Mouse (Mus musculus) MEL (cell line): Measurements from ENCODE around the gene Nkg7. TPM values are rescaled to one million over a fixed set of nuclear protein-coding genes. Genes with fewer than 3 reads are reported as not detected.

Experiments
- DNase-seq: peaks from one replicate; pipeline ENCODE4 v3.0.0; 2011; ENCODE audit warnings: low read depth, low spot score
- H3K27ac ChIP-seq: 2 replicates; pipeline ENCODE4 v1.5.1; 2012; ENCODE audit warnings: low read depth, mild to moderate bottlenecking, control low read depth, low read length, moderate library complexity; ENCODE audit not compliant: control insufficient read depth
- H3K27me3 ChIP-seq, 2 experiments: fragments of 150-350 bp in 1 of 2; sonication (generic) in 1 of 2; 2 replicates each; pipeline ENCODE4 v1.6.1; 2012; ENCODE audit warnings: low read length in 2 of 2, mild to moderate bottlenecking in 2 of 2, improper control_type of control experiment in 1 of 2, moderate library complexity in 1 of 2; ENCODE audit not compliant: insufficient read depth in 2 of 2, control insufficient read depth in 1 of 2
- H3K36me3 ChIP-seq, 2 experiments: 2 replicates each; pipeline ENCODE4 v1.6.1; 2012 to 2014; ENCODE audit warnings: low read length in 2 of 2, improper control_type of control experiment in 1 of 2, inconsistent platforms in 1 of 2, mild to moderate bottlenecking in 1 of 2; ENCODE audit not compliant: insufficient read depth in 2 of 2, control insufficient read depth in 1 of 2
- H3K4me1 ChIP-seq, 2 experiments: fragments of 150-350 bp in 1 of 2; sonication (generic) in 1 of 2; 2 replicates each; pipeline ENCODE4 v1.6.1; 2012; ENCODE audit warnings: low read length in 2 of 2, improper control_type of control experiment in 1 of 2, mild to moderate bottlenecking in 1 of 2; ENCODE audit not compliant: insufficient read depth in 2 of 2, control insufficient read depth in 1 of 2
- H3K4me3 ChIP-seq, 2 experiments: fragments of 150-350 bp in 1 of 2; sonication (generic) in 1 of 2; 2 replicates each; pipeline ENCODE4 v1.5.1; 2012; ENCODE audit warnings: low read depth in 2 of 2, low read length in 2 of 2, mild to moderate bottlenecking in 2 of 2, moderate library complexity in 2 of 2, control low read depth in 1 of 2, improper control_type of control experiment in 1 of 2; ENCODE audit not compliant: control insufficient read depth in 1 of 2, insufficient read depth in 1 of 2
- H3K79me2 ChIP-seq: 2 replicates; pipeline ENCODE4 v1.6.1; 2012; ENCODE audit warnings: mild to moderate bottlenecking, low read length, moderate library complexity; ENCODE audit not compliant: control insufficient read depth, poor library complexity, insufficient read depth
- H3K9ac ChIP-seq: 2 replicates; pipeline ENCODE4 v1.6.1; 2012; ENCODE audit warnings: low read depth, mild to moderate bottlenecking, control low read depth, low read length, moderate library complexity; ENCODE audit not compliant: control insufficient read depth, poor library complexity, severe bottlenecking
- H3K9me3 ChIP-seq: fragments of 150-350 bp; sonication (generic); replicated peaks from 2 replicates; pipeline ENCODE4 v1.6.1; 2012; ENCODE audit warnings: mild to moderate bottlenecking, low read length, improper control_type of control experiment, moderate library complexity; ENCODE audit not compliant: insufficient read depth
- E2F4 ChIP-seq: IDR thresholded peaks from 2 replicates; pipeline ENCODE4 v1.6.1; 2011; ENCODE audit warnings: low read depth, low read length, improper control_type of control experiment, borderline replicate concordance
- EP300 ChIP-seq, 2 experiments: IDR thresholded peaks; 2 replicates each; pipeline ENCODE4 v1.6.1; 2011; ENCODE audit warnings: improper control_type of control experiment in 2 of 2, low read length in 2 of 2, low read depth in 1 of 2, mild to moderate bottlenecking in 1 of 2
- ETS1 ChIP-seq: IDR thresholded peaks from 2 replicates; pipeline ENCODE4 v1.6.1; 2012; ENCODE audit warnings: low read depth, mild to moderate bottlenecking, inconsistent platforms, low read length, improper control_type of control experiment, moderate library complexity
- GATA1 ChIP-seq: IDR thresholded peaks from 2 replicates; pipeline ENCODE4 v1.6.1; 2011; ENCODE audit warnings: low read depth, low read length, improper control_type of control experiment
- HCFC1 ChIP-seq: IDR thresholded peaks from 2 replicates; pipeline ENCODE4 v1.6.1; 2012; ENCODE audit warnings: low read depth, mild to moderate bottlenecking, inconsistent platforms, low read length, improper control_type of control experiment, moderate library complexity
- MXI1 ChIP-seq: IDR thresholded peaks from 2 replicates; pipeline ENCODE4 v1.6.1; 2011; ENCODE audit warnings: mild to moderate bottlenecking, low read depth, low read length, improper control_type of control experiment
- NELFE ChIP-seq: IDR thresholded peaks from 2 replicates; pipeline ENCODE4 v1.6.1; 2011; ENCODE audit warnings: low read depth, low read length, improper control_type of control experiment
- NRF1 ChIP-seq: IDR thresholded peaks from 2 replicates; pipeline ENCODE4 v1.6.1; 2014; ENCODE audit warnings: low read depth, mild to moderate bottlenecking, inconsistent platforms, low read length, improper control_type of control experiment, moderate library complexity; ENCODE audit not compliant: poor library complexity, insufficient read depth, severe bottlenecking
- POLR2AphosphoS5 ChIP-seq: IDR thresholded peaks from 2 replicates; pipeline ENCODE4 v1.6.1; 2012; ENCODE audit warnings: low read depth, borderline replicate concordance, mild to moderate bottlenecking, inconsistent platforms, low read length, moderate library complexity, mixed read lengths
- RAD21 ChIP-seq: IDR thresholded peaks from 2 replicates; pipeline ENCODE4 v1.6.1; 2011; ENCODE audit warnings: mild to moderate bottlenecking, low read depth, low read length, improper control_type of control experiment
- SIN3A ChIP-seq: IDR thresholded peaks from 2 replicates; pipeline ENCODE4 v1.6.1; 2012; ENCODE audit warnings: low read length, improper control_type of control experiment, inconsistent platforms
- TAL1 ChIP-seq: IDR thresholded peaks from 2 replicates; pipeline ENCODE4 v1.6.1; 2012; ENCODE audit warnings: mild to moderate bottlenecking, inconsistent platforms, low read length, moderate library complexity, mixed read lengths
- USF1 ChIP-seq: IDR thresholded peaks from 2 replicates; pipeline ENCODE4 v1.6.1; 2014; ENCODE audit warnings: low read depth, mild to moderate bottlenecking, inconsistent platforms, low read length, improper control_type of control experiment, moderate library complexity
- USF2 ChIP-seq, 2 experiments: IDR thresholded peaks; 2 replicates each; pipeline ENCODE4 v1.6.1; 2011 to 2012; ENCODE audit warnings: improper control_type of control experiment in 2 of 2, low read length in 2 of 2, borderline replicate concordance in 1 of 2, inconsistent platforms in 1 of 2, low read depth in 1 of 2, mild to moderate bottlenecking in 1 of 2; ENCODE audit not compliant: insufficient read depth in 1 of 2
- ZKSCAN1 ChIP-seq: IDR thresholded peaks from 2 replicates; pipeline ENCODE4 v1.6.1; 2012; ENCODE audit warnings: low read depth, mild to moderate bottlenecking, inconsistent platforms, low read length, improper control_type of control experiment, moderate library complexity
- ZNF384 ChIP-seq: IDR thresholded peaks from 2 replicates; pipeline ENCODE4 v1.6.1; 2012; ENCODE audit warnings: low read depth, mild to moderate bottlenecking, inconsistent platforms, low read length, improper control_type of control experiment
- polyA plus RNA-seq, 2 experiments: library from polyadenylated mRNA; stranded (reverse) in 1 of 2; unstranded in 1 of 2; fragments of >175 nt in 1 of 2; fragments of >200 nt in 1 of 2; gene quantifications; 2 replicates each; pipeline versions ENCODE4 v1.2.1 to v1.2.4; 2012; ENCODE audit warnings: low replicate concordance in 2 of 2, low read depth in 1 of 2; ENCODE audit not compliant: insufficient read length in 2 of 2, insufficient read depth in 1 of 2, missing spikeins in 1 of 2
- total RNA-seq: library from RNA; depleted of rRNA; stranded (reverse); fragments of 300-350 nt; gene quantifications from 2 replicates; pipeline ENCODE4 v1.2.3, GENCODE M21; 2012; rRNA removed

Gene Nkg7
- total RNA-seq: not detected in 2 replicates
- not detected for polyA plus RNA-seq

DNA sequence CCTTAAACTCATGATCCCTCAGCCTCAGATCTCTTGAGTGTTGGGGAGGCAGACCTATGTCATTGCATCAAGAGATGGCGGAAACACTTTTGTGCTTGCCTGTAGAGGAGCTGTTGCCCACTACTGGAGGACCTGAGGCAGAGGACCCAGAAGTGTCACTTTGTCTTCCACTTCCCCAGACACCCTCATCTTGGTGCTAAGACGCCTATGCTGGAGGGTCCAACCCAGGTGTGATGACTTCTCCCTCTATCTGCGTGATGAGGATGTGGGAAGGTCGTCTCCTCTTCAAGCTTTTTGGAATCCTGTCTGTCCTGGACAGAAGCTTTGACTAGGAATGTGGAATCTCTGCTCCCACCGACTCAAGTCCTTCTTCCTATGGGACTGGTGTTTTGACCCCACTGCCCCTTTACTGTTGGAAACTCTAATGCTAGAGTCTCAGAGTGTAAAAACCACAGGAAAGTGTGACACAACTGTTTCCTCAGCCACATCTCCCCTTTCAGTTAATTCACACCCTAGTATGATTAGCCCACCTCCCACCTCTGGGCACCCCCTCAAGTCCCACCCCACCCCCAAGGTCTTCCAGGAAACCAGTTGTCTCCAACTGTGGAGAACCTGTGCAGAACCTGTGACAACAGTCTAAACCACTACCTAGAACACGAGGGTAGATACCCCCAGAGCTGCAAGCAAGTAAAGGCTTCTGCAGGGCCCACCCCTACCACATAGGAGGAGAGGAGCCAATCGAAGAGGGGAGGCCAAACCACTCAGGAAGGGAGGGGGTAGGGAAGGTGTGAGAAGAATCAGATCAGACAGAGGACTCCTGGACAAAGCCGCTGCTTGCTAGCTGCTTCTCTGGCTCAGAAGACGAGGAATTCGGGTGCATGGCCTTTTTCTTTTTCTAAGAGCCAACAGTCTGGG, at the start of gene Nkg7:
Nkg7 (plus strand) TSS at position 733 of the 915 bp plus-strand sequence.
- DNase-seq: no peak
- H3K4me3 ChIP-seq: no peak within 1 kb of the TSS
- H3K27me3 ChIP-seq: peaks cover 0 to 3% of the 10 kb centered on the region in 2 experiments; a peak in 2 of 4 replicates
- no peaks in the 10 kb centered on the region for H3K79me2 ChIP-seq
- H3K4me1 ChIP-seq: no peaks in the 10 kb centered on the region
- no peak within 1 kb of the TSS for H3K9ac ChIP-seq
- H3K9me3 ChIP-seq: no peaks in the 10 kb centered on the region
- no peaks in the 10 kb centered on the region for H3K36me3 ChIP-seq
- no peak within 1 kb of the TSS for H3K27ac ChIP-seq
- no peak for TF ChIP-seq ETS1
- no peak for TF ChIP-seq ZNF384
- TF ChIP-seq MXI1: no peak

DNA sequence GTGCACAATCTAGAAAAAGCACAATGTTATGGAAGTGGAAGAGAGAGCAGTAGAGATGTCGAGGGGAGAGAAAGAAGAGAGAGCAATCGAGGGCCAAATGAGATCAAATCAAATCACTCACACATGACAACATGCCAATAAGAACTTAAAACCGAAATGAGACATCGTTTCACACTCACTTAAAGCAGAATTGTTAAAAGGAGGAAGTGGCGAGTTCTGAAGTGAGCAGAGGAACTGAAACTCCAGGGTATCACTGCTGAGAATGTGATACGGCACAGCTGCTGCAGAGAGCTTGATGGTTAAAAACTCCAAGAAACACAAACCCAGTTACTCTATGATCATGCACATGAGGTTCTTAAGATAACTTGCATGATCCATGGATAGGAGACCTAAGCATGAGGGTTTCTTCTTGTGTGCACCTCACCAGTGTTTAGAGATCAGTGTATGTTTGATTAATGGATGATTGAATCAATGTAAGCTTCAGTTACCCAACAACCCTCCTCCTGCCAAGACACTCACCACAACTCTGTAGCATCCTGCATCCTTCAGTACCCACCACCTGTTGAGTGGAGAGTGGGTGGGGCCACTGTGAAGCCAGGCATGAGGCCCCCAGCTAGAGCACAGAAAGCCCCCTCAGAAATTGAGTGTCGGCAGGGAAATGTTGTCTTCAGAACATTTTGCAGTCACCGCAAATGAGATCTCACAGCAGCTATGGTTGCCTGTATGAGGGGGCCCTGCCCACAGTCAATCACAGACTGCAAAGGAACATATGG, 44.3 kb upstream of the Nkg7 start:
- no peak overlapping the region for H3K27ac ChIP-seq
- H3K27me3 ChIP-seq: no peaks in the 10 kb centered on the region

DNA sequence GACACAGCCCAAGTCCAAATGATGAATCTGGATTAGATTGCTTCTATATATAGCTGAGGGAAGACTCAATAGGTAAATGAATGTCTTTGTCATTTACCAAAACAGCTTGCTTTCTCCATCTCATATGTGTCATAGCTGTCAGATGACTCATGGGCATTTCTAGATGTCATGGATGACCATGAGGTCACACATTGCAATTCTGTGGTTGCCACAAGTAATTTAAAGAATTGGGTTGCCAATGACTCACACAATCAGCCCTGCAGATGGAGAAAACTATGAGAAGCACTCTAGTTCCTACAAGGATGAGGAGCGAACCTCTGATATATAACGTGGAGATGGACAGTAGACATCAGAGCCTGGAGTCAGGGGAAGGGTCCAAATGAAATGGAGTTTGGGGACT, 37.4 kb upstream of the Nkg7 start:
- H3K27ac ChIP-seq: no peak overlapping the region
- H3K27me3 ChIP-seq: no peaks in the 10 kb centered on the region
- DNase-seq: no peak
- no peak overlapping the region for H3K9ac ChIP-seq
- no peak overlapping the region for H3K4me3 ChIP-seq
- no peaks in the 10 kb centered on the region for H3K4me1 ChIP-seq
- no peaks in the 10 kb centered on the region for H3K36me3 ChIP-seq
- no peaks in the 10 kb centered on the region for H3K9me3 ChIP-seq
- TF ChIP-seq NELFE (no peak), POLR2AphosphoS5 (no peak), ZNF384 (no peak), ZKSCAN1 (no peak), USF2 (IDR thresholded peaks at IDR 0.05; ENCODE audit: borderline replicate concordance in 1 of 2, insufficient read depth in 1 of 2, low read depth in 1 of 2, low read length in 2 of 2) (no peak), EP300 (IDR thresholded peaks at IDR 0.05; ENCODE audit: low read depth in 1 of 2, low read length in 2 of 2) (no peak), NRF1 (no peak), RAD21 (no peak)
- no peaks in the 10 kb centered on the region for H3K79me2 ChIP-seq

More for the DNA sequence above, 44.3 kb upstream of the Nkg7 start:
- no peaks in the 10 kb centered on the region for H3K79me2 ChIP-seq
- no peak overlapping the region for H3K9ac ChIP-seq
- no peaks in the 10 kb centered on the region for H3K36me3 ChIP-seq
- no peaks in the 10 kb centered on the region for H3K4me1 ChIP-seq
- H3K4me3 ChIP-seq: no peak overlapping the region
- H3K9me3 ChIP-seq: no peaks in the 10 kb centered on the region
- peak; percentile 16; the same call in 1 of the 2 replicates for TF ChIP-seq TAL1
- TF ChIP-seq ETS1: peak; percentile 55; the same call in 1 of the 2 replicates
- peak; percentile 61 to 71; a peak in 3 of 4 replicates for TF ChIP-seq EP300 (IDR thresholded peaks at IDR 0.05; ENCODE audit: low read depth in 1 of 2, low read length in 2 of 2)
- TF ChIP-seq E2F4: no peak
- no peak for TF ChIP-seq HCFC1
- peak; percentile 86 for TF ChIP-seq GATA1
- TF ChIP-seq SIN3A: 0 out of 2 replicates have a peak, but pooled peaks have one; percentile 41
- no peak for TF ChIP-seq USF1
- DNase-seq: peak; percentile 84
